Mouse (Mus musculus) limb, embryonic 12.5 days (tissue): ENCODE measurements around the gene Vsig10. TPM values are rescaled to one million over a fixed set of nuclear protein-coding genes. Genes with fewer than 3 reads are reported as not detected.

Experiments
- ATAC-seq: fragments of 200-750 bp; cut with Nextera tagmentation; 2 replicates; pipeline ENCODE4 v1.8.0; 2017; ENCODE audit warnings: low read depth, moderate TSS enrichment; ENCODE audit not compliant: insufficient number of reproducible peaks, insufficient read depth, low FRiP score, low TSS enrichment
- H3K27ac ChIP-seq: fragments of 300-500 bp; sonication (generic); 2 replicates; pipeline ENCODE4 v1.5.1; 2016; ENCODE audit warnings: mild to moderate bottlenecking, moderate library complexity
- H3K27me3 ChIP-seq: fragments of 300-500 bp; sonication (generic); 2 replicates; pipeline ENCODE4 v1.6.1; 2016; ENCODE audit warnings: mild to moderate bottlenecking, moderate library complexity
- H3K36me3 ChIP-seq: fragments of 300-500 bp; sonication (generic); 2 replicates; pipeline ENCODE4 v1.6.1; 2016; ENCODE audit warnings: mild to moderate bottlenecking, moderate library complexity
- H3K4me1 ChIP-seq: fragments of 300-500 bp; sonication (generic); replicated peaks from 2 replicates; pipeline ENCODE4 v1.6.1; 2016
- H3K4me2 ChIP-seq: fragments of 300-500 bp; sonication (generic); 2 replicates; pipeline ENCODE4 v1.6.1; 2016; ENCODE audit warnings: mild to moderate bottlenecking, moderate library complexity
- H3K4me3 ChIP-seq: fragments of 300-500 bp; sonication (generic); replicated peaks from 2 replicates; pipeline ENCODE4 v1.5.1; 2016; ENCODE audit warnings: mild to moderate bottlenecking
- H3K9ac ChIP-seq: fragments of 300-500 bp; sonication (generic); replicated peaks from 2 replicates; pipeline ENCODE4 v1.6.1; 2016; ENCODE audit warnings: mild to moderate bottlenecking, moderate library complexity
- H3K9me3 ChIP-seq: fragments of 300-500 bp; sonication (generic); 2 replicates; pipeline ENCODE4 v1.6.1; 2016; ENCODE audit warnings: mild to moderate bottlenecking, moderate library complexity
- WGBS: fragments of 180-500 bp; shearing (Covaris S2); methylation state at CpG from one replicate; pipeline ENCODE4 v1.1.7; 2016; 5-methylcytosine and 5-hydroxymethylcytosine counted together
- polyA plus RNA-seq: library from polyadenylated mRNA; unstranded; fragments of >200 nt; fragmentation: Nextera tagmentation; extraction: Ambion mirVana; gene quantifications from 2 replicates; pipeline ENCODE4 v1.2.1, GENCODE M21; 2016

The Vsig10 gene
- polyA plus RNA-seq, 1 experiment from 2014 or later, result 5.2 TPM

DNA sequence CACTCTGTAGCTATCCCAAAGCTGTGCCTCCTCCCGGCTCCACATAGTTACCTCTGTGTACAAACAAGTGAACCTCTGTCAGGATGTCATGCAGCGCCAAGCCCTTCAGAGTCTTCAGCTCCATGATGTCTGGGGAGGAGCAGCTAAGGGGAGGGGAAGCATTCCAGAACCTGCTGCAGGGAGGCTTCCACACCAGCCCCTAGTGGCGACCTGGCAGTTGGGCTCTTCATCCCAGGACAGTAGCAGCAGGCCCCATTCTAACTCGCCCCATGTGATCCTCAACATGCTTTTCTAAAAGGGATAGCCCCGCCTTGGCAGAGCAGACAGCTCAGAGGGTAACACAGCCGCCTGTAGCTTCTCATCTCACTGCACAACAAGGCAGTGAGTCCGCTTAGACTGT, 62.9 kb downstream of the Vsig10 start:
- H3K27me3 ChIP-seq, result no peaks in the 10 kb centered on the region
- H3K4me2 ChIP-seq, result no peak overlapping the region
- H3K36me3 ChIP-seq, result peaks cover 97% of the 10 kb centered on the region
- H3K9me3 ChIP-seq, result no peaks in the 10 kb centered on the region
- H3K9ac ChIP-seq, result no peak overlapping the region
- ATAC-seq, result no peak
- WGBS, result 83% methylated on average over 7 of the region's 7 CpGs
- H3K27ac ChIP-seq, result no peak overlapping the region
- no peaks in the 10 kb centered on the region for H3K4me1 ChIP-seq
- no peak overlapping the region for H3K4me3 ChIP-seq

GRCm38 (mm10) chr5:117383198-117383597, 64.3 kb downstream of the Vsig10 start:
- H3K27ac ChIP-seq, result no peak overlapping the region
- H3K9me3 ChIP-seq, result no peaks in the 10 kb centered on the region
- H3K9ac ChIP-seq, result no peak overlapping the region
- no peaks in the 10 kb centered on the region for H3K27me3 ChIP-seq
- peaks cover 82% of the 10 kb centered on the region for H3K36me3 ChIP-seq
- H3K4me2 ChIP-seq, result no peak overlapping the region
- no peak for ATAC-seq
- H3K4me3 ChIP-seq, result no peak overlapping the region
- 88% methylated on average over 12 of the region's 12 CpGs for WGBS
- peaks cover 11% of the 10 kb centered on the region for H3K4me1 ChIP-seq

GRCm38 (mm10) chr5:117388296-117388751, 69.4 kb downstream of the Vsig10 start:
- WGBS, result 11% methylated on average over 16 of the region's 16 CpGs
- H3K4me1 ChIP-seq, result peaks cover 14% of the 10 kb centered on the region
- H3K9ac ChIP-seq, result peak overlapping the region; percentile 85
- peaks cover 33% of the 10 kb centered on the region for H3K36me3 ChIP-seq
- peak overlapping the region; percentile 74; the same call in 1 of the 2 replicates for H3K27ac ChIP-seq
- H3K4me3 ChIP-seq, result peak overlapping the region; percentile 65
- ATAC-seq, result peak; percentile 18; the same call in 1 of the 2 replicates
- no peaks in the 10 kb centered on the region for H3K27me3 ChIP-seq
- H3K4me2 ChIP-seq, result peak overlapping the region; percentile 68
- H3K9me3 ChIP-seq, result 0 out of 2 replicates have a peak, but pooled peaks cover 4% of the 10 kb centered on the region

GRCm38 (mm10) chr5:117388877-117389276, 70.0 kb downstream of the Vsig10 start, which contains the start of gene Rfc5:
TSS of gene Rfc5 (minus strand) at chr5:117389047.
- Histone ChIP-seq H3K27me3 (no peaks in the 10 kb centered on the region), H3K4me1 (peaks cover 14% of the 10 kb centered on the region), H3K4me2 (peak within 1 kb of the TSS; percentile 68), H3K9ac (peak within 1 kb of the TSS; percentile 85), H3K36me3 (peaks cover 28% of the 10 kb centered on the region), H3K9me3 (0 out of 2 replicates have a peak, but pooled peaks cover 4% of the 10 kb centered on the region), H3K4me3 (peak within 1 kb of the TSS; percentile 65), H3K27ac (peak within 1 kb of the TSS; percentile 74; the same call in 1 of the 2 replicates)
- ATAC-seq, result peak; percentile 94
- WGBS, result under 1% methylated on average over 44 of the region's 44 CpGs

- Histone ChIP-seq H3K4me3 (no peak overlapping the region), H3K36me3 (peaks cover 8% of the 10 kb centered on the region), H3K4me2 (no peak overlapping the region), H3K4me1 (peaks cover 14% of the 10 kb centered on the region), H3K9ac (no peak overlapping the region), H3K27me3 (no peaks in the 10 kb centered on the region), H3K27ac (no peak overlapping the region), H3K9me3 (0 out of 2 replicates have a peak, but pooled peaks cover 4% of the 10 kb centered on the region)
- ATAC-seq, result no peak
- 84% methylated on average over 1 of the region's 1 CpGs for WGBS
Measured at GRCm38 (mm10) chr5:117390895-117391294, 72.0 kb downstream of the Vsig10 start.

DNA sequence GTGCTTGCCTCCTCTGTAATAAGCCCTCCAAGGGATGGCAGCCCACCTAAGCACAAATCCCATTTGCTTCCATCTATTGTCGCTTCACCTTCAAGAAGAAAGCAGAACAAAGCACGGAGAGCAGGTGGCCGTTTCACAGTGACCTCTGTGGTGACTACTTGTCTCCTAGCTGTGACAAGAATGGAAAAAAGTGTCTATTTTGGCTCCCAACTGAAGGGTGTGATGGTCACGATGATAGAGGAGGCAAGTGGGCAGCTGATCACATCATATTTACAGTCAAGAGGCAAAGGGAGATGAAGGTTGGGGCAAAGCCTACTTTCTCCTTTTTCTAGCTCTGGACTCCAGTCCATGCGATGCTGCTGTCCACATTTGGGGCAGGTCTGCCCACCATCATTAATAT, 77.0 kb downstream of the Vsig10 start:
- Histone ChIP-seq H3K4me1 (0 out of 2 replicates have a peak, but pooled peaks cover 6% of the 10 kb centered on the region), H3K4me2 (no peak overlapping the region), H3K27ac (no peak overlapping the region), H3K4me3 (no peak overlapping the region), H3K27me3 (no peaks in the 10 kb centered on the region), H3K9ac (no peak overlapping the region), H3K9me3 (0 out of 2 replicates have a peak, but pooled peaks cover 4% of the 10 kb centered on the region), H3K36me3 (no peaks in the 10 kb centered on the region)
- WGBS, result 88% methylated on average over 5 of the region's 5 CpGs
- no peak for ATAC-seq

GRCm38 (mm10) chr5:117396596-117397014, 77.7 kb downstream of the Vsig10 start:
- H3K9ac ChIP-seq, result no peak overlapping the region
- no peaks in the 10 kb centered on the region for H3K36me3 ChIP-seq
- H3K4me2 ChIP-seq, result no peak overlapping the region
- no peak for ATAC-seq
- WGBS, result 74% methylated on average over 6 of the region's 6 CpGs
- no peaks in the 10 kb centered on the region for H3K27me3 ChIP-seq
- H3K9me3 ChIP-seq, result 0 out of 2 replicates have a peak, but pooled peaks cover 3% of the 10 kb centered on the region
- H3K4me1 ChIP-seq, result 0 out of 2 replicates have a peak, but pooled peaks cover 6% of the 10 kb centered on the region
- H3K27ac ChIP-seq, result no peak overlapping the region
- H3K4me3 ChIP-seq, result no peak overlapping the region

DNA sequence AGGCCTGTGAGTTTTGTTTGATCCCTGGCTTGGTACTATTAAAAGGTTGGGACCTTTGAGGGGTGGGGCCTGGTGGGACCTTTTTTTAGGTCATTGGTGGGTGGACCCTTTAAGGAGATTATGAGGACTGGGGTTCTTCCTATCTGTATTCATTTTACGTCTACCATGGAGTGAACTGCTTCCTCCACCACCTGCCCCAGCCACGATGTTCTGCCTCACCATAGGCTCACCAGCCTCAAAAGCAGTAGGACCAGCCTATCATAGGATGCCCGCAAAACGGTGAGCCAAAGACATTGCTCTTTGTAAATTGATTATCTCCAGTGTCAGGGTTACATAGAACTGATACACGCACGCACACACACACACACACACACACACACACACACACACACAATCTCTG, 78.5 kb downstream of the Vsig10 start:
- no peak for ATAC-seq
- H3K36me3 ChIP-seq, result no peaks in the 10 kb centered on the region
- H3K27ac ChIP-seq, result no peak overlapping the region
- H3K27me3 ChIP-seq, result no peaks in the 10 kb centered on the region
- H3K9ac ChIP-seq, result no peak overlapping the region
- 84% methylated on average over 6 of the region's 6 CpGs for WGBS
- no peak overlapping the region for H3K4me3 ChIP-seq
- H3K4me1 ChIP-seq, result 0 out of 2 replicates have a peak, but pooled peaks cover 6% of the 10 kb centered on the region
- no peaks in the 10 kb centered on the region for H3K9me3 ChIP-seq
- H3K4me2 ChIP-seq, result no peak overlapping the region

GRCm38 (mm10) chr5:117398007-117398550, 79.2 kb downstream of the Vsig10 start:
- Histone ChIP-seq H3K4me3 (no peak overlapping the region), H3K27me3 (no peaks in the 10 kb centered on the region), H3K9ac (no peak overlapping the region), H3K4me1 (0 out of 2 replicates have a peak, but pooled peaks cover 6% of the 10 kb centered on the region), H3K36me3 (no peaks in the 10 kb centered on the region), H3K27ac (no peak overlapping the region), H3K4me2 (no peak overlapping the region), H3K9me3 (no peaks in the 10 kb centered on the region)
- no peak for ATAC-seq
- WGBS, result 35% methylated on average over 4 of the region's 5 CpGs

DNA sequence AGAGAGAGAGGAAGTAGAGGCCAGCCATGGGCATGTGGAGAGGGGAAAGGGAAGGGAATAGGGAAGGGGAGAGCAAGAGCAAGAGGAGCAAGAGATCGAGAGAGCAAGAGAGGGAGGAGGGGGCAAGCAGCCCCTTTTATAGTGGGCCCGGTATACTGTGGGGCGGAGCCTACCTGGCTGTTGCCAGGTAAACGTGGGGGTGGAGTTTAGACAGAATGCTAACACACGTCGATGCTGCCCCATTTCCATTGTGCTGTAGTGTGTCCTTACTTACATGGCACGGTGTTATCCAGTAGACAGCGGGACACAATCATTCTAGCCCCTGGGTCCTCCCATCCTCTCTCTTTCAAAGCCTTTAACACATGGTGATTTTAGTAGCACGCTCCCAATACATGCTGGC, 80.4 kb downstream of the Vsig10 start:
- H3K27ac ChIP-seq, result no peak overlapping the region
- 77% methylated on average over 9 of the region's 9 CpGs for WGBS
- no peaks in the 10 kb centered on the region for H3K9me3 ChIP-seq
- ATAC-seq, result no peak
- no peaks in the 10 kb centered on the region for H3K27me3 ChIP-seq
- no peak overlapping the region for H3K4me3 ChIP-seq
- H3K9ac ChIP-seq, result no peak overlapping the region
- no peak overlapping the region for H3K4me2 ChIP-seq
- no peaks in the 10 kb centered on the region for H3K36me3 ChIP-seq
- 0 out of 2 replicates have a peak, but pooled peaks cover 6% of the 10 kb centered on the region for H3K4me1 ChIP-seq

- H3K9ac ChIP-seq, result no peak overlapping the region
- H3K9me3 ChIP-seq, result no peaks in the 10 kb centered on the region
- no peak overlapping the region for H3K4me2 ChIP-seq
- no peaks in the 10 kb centered on the region for H3K36me3 ChIP-seq
- H3K27me3 ChIP-seq, result no peaks in the 10 kb centered on the region
- H3K27ac ChIP-seq, result no peak overlapping the region
- no peak overlapping the region for H3K4me3 ChIP-seq
- no peaks in the 10 kb centered on the region for H3K4me1 ChIP-seq
- no peak for ATAC-seq
- 85% methylated on average over 8 of the region's 8 CpGs for whole genome bisulfite sequencing
Measured at GRCm38 (mm10) chr5:117403609-117404008, 84.7 kb downstream of the Vsig10 start.
